In the genomic region with DNA sequence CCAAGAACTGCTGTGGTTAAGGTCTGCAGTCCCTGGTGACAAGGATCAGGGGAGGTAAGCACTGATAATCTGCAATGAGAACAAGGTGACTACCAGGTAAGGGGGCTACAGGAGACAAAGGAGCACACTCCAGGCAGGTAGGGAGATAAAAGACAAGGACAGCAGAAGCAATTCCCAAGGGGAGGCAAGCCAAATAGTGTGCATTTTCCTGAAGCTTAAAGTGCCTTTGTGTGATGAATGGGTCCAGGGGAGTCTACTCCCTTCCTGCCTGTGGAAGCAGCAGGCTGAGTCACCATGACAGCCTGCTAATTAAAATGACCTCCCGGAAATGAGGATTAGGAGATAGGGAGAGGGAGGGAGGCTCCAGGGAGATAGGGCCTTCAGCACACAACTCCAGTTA, we compare ENCODE assay signal across 9 mouse cellular contexts. TPM values are rescaled to one million over a fixed set of nuclear protein-coding genes. Genes with fewer than 3 reads are reported as not detected.
A peak's percentile ranks its signal among the peaks of the same experiment; 100 is the strongest.
DNase-seq lines count a peak whose midpoint lies in the region; ATAC-seq and TF ChIP-seq lines count a peak whose summit lies in the region.
"Had no signal": no experiment of that assay in that cellular context is flagged by ENCODE, and none has a peak within 500 bp of the region (broad histone marks: within the 10 kb centered on the region; RNA-seq: fewer than 3 reads in every experiment).

No protein-coding gene starts in this region.

- H3K36me3 ChIP-seq in embryonic facial prominence, embryonic 14.5 days (ENCODE audit: control insufficient read depth, insufficient read depth, low read length) = no peaks in the 10 kb centered on the region
- no peaks in the 10 kb centered on the region for H3K36me3 ChIP-seq in hindbrain, embryonic 14.5 days (replicated peaks; ENCODE audit: control insufficient read depth, insufficient read depth)
- H3K36me3 ChIP-seq in lung, embryonic 14.5 days (ENCODE audit: insufficient read depth) = no peaks in the 10 kb centered on the region
- H3K36me3 ChIP-seq in stomach, postnatal 0 days (ENCODE audit: control insufficient read depth, insufficient read depth, low read length) = no peaks in the 10 kb centered on the region

- no peaks in the 10 kb centered on the region for H3K9me3 ChIP-seq in embryonic facial prominence, embryonic 14.5 days (ENCODE audit: control insufficient read depth, low read length)
- H3K9me3 ChIP-seq in hindbrain, embryonic 14.5 days (ENCODE audit: control insufficient read depth, low read length) = no peaks in the 10 kb centered on the region
- H3K9me3 ChIP-seq in lung, embryonic 14.5 days (ENCODE audit: low read depth, low read length) = no peaks in the 10 kb centered on the region
- no peaks in the 10 kb centered on the region for H3K9me3 ChIP-seq in stomach, postnatal 0 days (ENCODE audit: control insufficient read depth, low read length)

- no peaks in the 10 kb centered on the region for H3K27me3 ChIP-seq in embryonic facial prominence, embryonic 14.5 days (replicated peaks; ENCODE audit: control insufficient read depth, insufficient read depth, low read length)
- H3K27me3 ChIP-seq in hindbrain, embryonic 14.5 days (ENCODE audit: control insufficient read depth, insufficient read depth, low read length) = no peaks in the 10 kb centered on the region
- H3K27me3 ChIP-seq in lung, embryonic 14.5 days (ENCODE audit: insufficient read depth, low read length) = no peaks in the 10 kb centered on the region
- no peaks in the 10 kb centered on the region for H3K27me3 ChIP-seq in stomach, postnatal 0 days (ENCODE audit: control insufficient read depth, insufficient read depth, low read length)

- 28% methylated on average over 1 of the region's 1 CpGs for WGBS in embryonic facial prominence, embryonic 14.5 days
- 7% methylated on average over 1 of the region's 1 CpGs for WGBS in hindbrain, embryonic 14.5 days
- WGBS in lung, embryonic 14.5 days = 0% methylated on average over 1 of the region's 1 CpGs
- WGBS in stomach, postnatal 0 days = 3% methylated on average over 1 of the region's 1 CpGs

- H3K4me3 ChIP-seq in embryonic facial prominence, embryonic 14.5 days (ENCODE audit: low read depth, low read length) = no peak overlapping the region
- no peak overlapping the region for H3K4me3 ChIP-seq in hindbrain, embryonic 14.5 days (replicated peaks; ENCODE audit: low read length)
- no peak overlapping the region for H3K4me3 ChIP-seq in lung, embryonic 14.5 days (ENCODE audit: low read depth, low read length)
- H3K4me3 ChIP-seq in stomach, postnatal 0 days (ENCODE audit: low read depth, low read length) = no peak overlapping the region

- TF ChIP-seq EP300 in stomach, postnatal 0 days (optimal IDR thresholded peaks at IDR 0.05) = peak; percentile 52

- DNase-seq in NIH3T3 (ENCODE audit: low read depth) = peak; percentile 13
- DNase-seq in embryonic facial prominence, embryonic 14.5 days (ENCODE audit: low spot score) = peak; percentile 30
- DNase-seq in hindbrain, embryonic 14.5 days (ENCODE audit: low spot score) = no peak
- DNase-seq in lung, embryonic 14.5 days = peak; percentile 62
- DNase-seq in stomach, postnatal 0 days (ENCODE audit: low spot score) = no peak
- no peak for DNase-seq in urinary bladder, adult 2 months (ENCODE audit: low spot score)
- no peak for DNase-seq in spleen, postnatal 10 days (ENCODE audit: low spot score in 2 of 2)
- no peak for DNase-seq in T-cell, adult 2 months (ENCODE audit: low spot score)

- TF ChIP-seq CTCF in lung, embryonic 14.5 days (IDR thresholded peaks at IDR 0.05; ENCODE audit: low read depth) = no peak
- TF ChIP-seq CTCF in stomach, postnatal 0 days (IDR thresholded peaks at IDR 0.05; ENCODE audit: low read depth) = no peak

- ATAC-seq in embryonic facial prominence, embryonic 14.5 days (ENCODE audit: low read depth) = 0 out of 2 replicates have a peak, but pooled peaks have one; percentile 63
- peak; percentile 87 for ATAC-seq in hindbrain, embryonic 14.5 days (ENCODE audit: low FRiP score)
- peak; percentile 85 for ATAC-seq in lung, embryonic 14.5 days (ENCODE audit: insufficient read depth)
- ATAC-seq in stomach, postnatal 0 days (ENCODE audit: low FRiP score, low TSS enrichment) = peak; percentile 82; the same call in 1 of the 2 replicates

- H3K4me1 ChIP-seq in embryonic facial prominence, embryonic 14.5 days (ENCODE audit: control insufficient read depth, insufficient read depth, low read length) = peaks cover 10% of the 10 kb centered on the region; the same call in 1 of the 2 replicates
- peaks cover 19% of the 10 kb centered on the region for H3K4me1 ChIP-seq in hindbrain, embryonic 14.5 days (replicated peaks; ENCODE audit: control insufficient read depth, insufficient read depth, low read length)
- peaks cover 15% of the 10 kb centered on the region for H3K4me1 ChIP-seq in lung, embryonic 14.5 days (ENCODE audit: insufficient read depth)
- H3K4me1 ChIP-seq in stomach, postnatal 0 days (replicated peaks; ENCODE audit: control insufficient read depth, insufficient read depth) = no peaks in the 10 kb centered on the region; the same call in 1 of the 2 replicates

- H3K4me2 ChIP-seq in embryonic facial prominence, embryonic 14.5 days (ENCODE audit: low read depth, low read length) = no peak overlapping the region
- no peak overlapping the region for H3K4me2 ChIP-seq in hindbrain, embryonic 14.5 days (replicated peaks)
- H3K4me2 ChIP-seq in lung, embryonic 14.5 days = no peak overlapping the region; the same call in 1 of the 2 replicates
- no peak overlapping the region for H3K4me2 ChIP-seq in stomach, postnatal 0 days (replicated peaks; ENCODE audit: low read depth)

- H3K9ac ChIP-seq in embryonic facial prominence, embryonic 14.5 days (ENCODE audit: low read depth, low read length) = no peak overlapping the region
- no peak overlapping the region for H3K9ac ChIP-seq in hindbrain, embryonic 14.5 days
- no peak overlapping the region for H3K9ac ChIP-seq in lung, embryonic 14.5 days
- no peak overlapping the region for H3K9ac ChIP-seq in stomach, postnatal 0 days (ENCODE audit: low read length)

- no peak overlapping the region for H3K27ac ChIP-seq in embryonic facial prominence, embryonic 14.5 days (replicated peaks; ENCODE audit: low read depth, low read length)
- H3K27ac ChIP-seq in hindbrain, embryonic 14.5 days = peak overlapping the region; percentile 60
- peak overlapping the region; percentile 73 for H3K27ac ChIP-seq in lung, embryonic 14.5 days (ENCODE audit: low read depth)
- H3K27ac ChIP-seq in stomach, postnatal 0 days (replicated peaks) = peak overlapping the region; percentile 76
- H3K27ac ChIP-seq: macrophage had no signal

RNA-seq across cellular contexts. Expression of a gene that starts 56.1 kb away (rescaled TPM):
- 25.3 and 26.2 TPM in 2 replicates for polyA plus RNA-seq in embryonic facial prominence, embryonic 14.5 days (2014; fragmentation: Nextera tagmentation; extraction: Ambion mirVana)
- 17.8 and 19.0 TPM in 2 replicates for polyA plus RNA-seq in hindbrain, embryonic 14.5 days (2014; fragmentation: Nextera tagmentation; extraction: Ambion mirVana)
- polyA plus RNA-seq in lung, embryonic 14.5 days (2014; fragmentation: Nextera tagmentation; extraction: Ambion mirVana) = 29.6 and 30.4 TPM in 2 replicates
- polyA plus RNA-seq in stomach, postnatal 0 days (2015; fragmentation: Nextera tagmentation; extraction: Ambion mirVana) = 15.1 and 16.7 TPM in 2 replicates
- 27.9 and 28.2 TPM in 2 replicates for polyA plus RNA-seq in urinary bladder, adult 2 months (2012; rRNA removed)

Comparison
In these comparisons a context has a peak if more than half of its experiments do, and no peak if none do; other contexts are left out.
1. DNase-seq: peak in NIH3T3 (single experiment), embryonic facial prominence, embryonic 14.5 days (single experiment) and lung, embryonic 14.5 days (single experiment); none in hindbrain, embryonic 14.5 days (single experiment), stomach, postnatal 0 days (single experiment), urinary bladder, adult 2 months (single experiment), spleen, postnatal 10 days (0 of 2) and T-cell, adult 2 months (single experiment).
2. Peak in every context shown above with its lines, with median percentiles within 50 percentile points of each other: ATAC-seq.